Mouse (Mus musculus) kidney, postnatal 0 days (tissue): ENCODE measurements around the gene Tmem63c. TPM values are rescaled to one million over a fixed set of nuclear protein-coding genes. Genes with fewer than 3 reads are reported as not detected.

Experiments used
- ATAC-seq: fragments of 200-750 bp; cut with Nextera tagmentation; replicated peaks from 2 replicates; pipeline ENCODE4 v1.8.0; 2017; ENCODE audit warnings: low read depth, moderate number of reproducible peaks, moderate TSS enrichment, moderate library complexity; ENCODE audit not compliant: low FRiP score
- DNase-seq: peaks from one replicate; pipeline ENCODE4 v3.0.0-alpha.2; 2016; ENCODE audit warnings: low spot score
- H3K27ac ChIP-seq: fragments of 300-500 bp; sonication (generic); 2 replicates; pipeline ENCODE4 v1.5.1; 2014; ENCODE audit warnings: mild to moderate bottlenecking
- H3K27me3 ChIP-seq: fragments of 300-500 bp; sonication (generic); 2 replicates; pipeline ENCODE4 v1.6.1; 2014; ENCODE audit warnings: low read length, mixed read lengths; ENCODE audit not compliant: insufficient read depth
- H3K36me3 ChIP-seq: fragments of 300-500 bp; sonication (generic); 2 replicates; pipeline ENCODE4 v1.6.1; 2014; ENCODE audit warnings: low read length, mixed read lengths; ENCODE audit not compliant: insufficient read depth
- H3K4me1 ChIP-seq: fragments of 300-500 bp; sonication (generic); replicated peaks from 2 replicates; pipeline ENCODE4 v1.6.1; 2014; ENCODE audit warnings: antibody characterized with exemption, low read length, mixed read lengths; ENCODE audit not compliant: insufficient read depth
- H3K4me2 ChIP-seq: fragments of 300-500 bp; sonication (generic); 2 replicates; pipeline ENCODE4 v1.6.1; 2014; ENCODE audit warnings: mild to moderate bottlenecking, low read length, moderate library complexity, mixed read lengths
- H3K4me3 ChIP-seq: fragments of 300-500 bp; sonication (generic); replicated peaks from 2 replicates; pipeline ENCODE4 v1.5.1; 2014; ENCODE audit warnings: low read depth, low read length
- H3K9ac ChIP-seq: fragments of 300-500 bp; sonication (generic); 2 replicates; pipeline ENCODE4 v1.6.1; 2014; ENCODE audit warnings: low read depth, low read length
- H3K9me3 ChIP-seq: fragments of 300-500 bp; sonication (generic); replicated peaks from 2 replicates; pipeline ENCODE4 v1.6.1; 2016; ENCODE audit warnings: low read length, inconsistent platforms, mixed read lengths
- CTCF ChIP-seq: IDR thresholded peaks from 2 replicates; pipeline ENCODE4 v1.5.1; 2016; ENCODE audit warnings: antibody characterized with exemption, low read depth, mild to moderate bottlenecking, moderate library complexity
- WGBS: fragments of 180-500 bp; shearing (Covaris S2); extraction: QIAGEN DNeasy Blood & Tissue Kit; methylation state at CpG from one replicate; pipeline ENCODE4 v1.1.7; 2014; 5-methylcytosine and 5-hydroxymethylcytosine counted together
- polyA plus RNA-seq: library from polyadenylated mRNA; unstranded; fragments of >200 nt; fragmentation: Nextera tagmentation; extraction: Ambion mirVana; gene quantifications from 2 replicates; pipeline ENCODE4 v1.2.1, GENCODE M21; 2015

Gene Tmem63c
- polyA plus RNA-seq = 0.08 and 0.11 TPM in 2 replicates

DNA sequence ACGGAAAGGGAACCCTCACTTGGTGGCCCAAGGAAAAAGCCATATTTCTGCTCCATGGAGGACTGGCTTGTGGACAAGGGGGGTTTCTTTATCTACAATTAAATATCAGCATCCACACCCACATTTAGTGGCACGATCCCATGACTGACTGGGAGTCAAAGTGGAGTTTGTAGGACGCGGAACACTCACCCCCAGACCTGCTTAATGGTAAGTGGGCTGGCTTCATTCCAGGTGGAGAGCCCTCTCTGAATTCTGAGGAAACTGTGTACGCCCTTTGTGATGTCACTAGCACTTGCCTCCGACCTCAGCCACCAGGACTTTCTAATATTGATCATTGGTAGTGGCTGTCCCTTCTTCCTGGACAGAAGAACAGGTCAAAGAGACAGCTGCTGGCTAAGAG lies at the start of gene Tmem63c:
TSS of gene Tmem63c (plus strand) at position 301 of the 400 bp plus-strand sequence.
- H3K4me1 ChIP-seq = no peaks in the 10 kb centered on the region
- WGBS = 75% methylated on average over 6 of the region's 6 CpGs
- H3K4me3 ChIP-seq = no peak within 1 kb of the TSS
- no peak within 1 kb of the TSS for H3K27ac ChIP-seq
- DNase-seq (no peak), ATAC-seq (no peak)
- no peak for TF ChIP-seq CTCF
- no peak within 1 kb of the TSS for H3K4me2 ChIP-seq
- H3K9me3 ChIP-seq = no peaks in the 10 kb centered on the region
- H3K27me3 ChIP-seq = no peaks in the 10 kb centered on the region; the same call in 1 of the 2 replicates
- no peak within 1 kb of the TSS for H3K9ac ChIP-seq
- H3K36me3 ChIP-seq = no peaks in the 10 kb centered on the region

- no peaks in the 10 kb centered on the region for H3K4me1 ChIP-seq
- ATAC-seq = no peak
- H3K4me2 ChIP-seq = no peak overlapping the region
- no peak overlapping the region for H3K9ac ChIP-seq
- WGBS = 14% methylated on average over 7 of the region's 7 CpGs
- H3K4me3 ChIP-seq = no peak overlapping the region
- no peak overlapping the region for H3K27ac ChIP-seq
- no peaks in the 10 kb centered on the region for H3K36me3 ChIP-seq
- peak; percentile 25 for DNase-seq
- H3K9me3 ChIP-seq = no peaks in the 10 kb centered on the region
- H3K27me3 ChIP-seq = no peaks in the 10 kb centered on the region
- no peak for TF ChIP-seq CTCF
These were observed 47.9 kb upstream of the Tmem63c start for GRCm38 (mm10) chr12:86973216-86973615.

- no peak overlapping the region for H3K27ac ChIP-seq
These were observed 47.4 kb upstream of the Tmem63c start for GRCm38 (mm10) chr12:86973706-86974105.

GRCm38 (mm10) chr12:86974387-86975288 lies 46.5 kb upstream of the Tmem63c start:
- ATAC-seq (peak; percentile 73), DNase-seq (peak; percentile 57)
- Histone ChIP-seq H3K4me1 (no peaks in the 10 kb centered on the region), H3K36me3 (no peaks in the 10 kb centered on the region), H3K4me2 (peak overlapping the region; percentile 56), H3K27ac (no peak overlapping the region), H3K9ac (no peak overlapping the region), H3K4me3 (peak overlapping the region; percentile 21; the same call in 1 of the 2 replicates), H3K9me3 (no peaks in the 10 kb centered on the region), H3K27me3 (no peaks in the 10 kb centered on the region)
- TF ChIP-seq CTCF = peak; percentile 83
- WGBS = 9% methylated on average over 39 of the region's 40 CpGs

More at GRCm38 (mm10) chr12:86973706-86974105, 47.4 kb upstream of the Tmem63c start:
- Histone ChIP-seq H3K9me3 (no peaks in the 10 kb centered on the region), H3K4me3 (no peak overlapping the region), H3K4me2 (no peak overlapping the region), H3K36me3 (no peaks in the 10 kb centered on the region), H3K27me3 (no peaks in the 10 kb centered on the region), H3K4me1 (no peaks in the 10 kb centered on the region), H3K9ac (no peak overlapping the region)
- ATAC-seq (no peak), DNase-seq (no peak)
- 44% methylated on average over 8 of the region's 8 CpGs for WGBS
- TF ChIP-seq CTCF = no peak

- Histone ChIP-seq H3K4me3 (no peak overlapping the region), H3K9ac (no peak overlapping the region), H3K36me3 (no peaks in the 10 kb centered on the region), H3K4me2 (no peak overlapping the region), H3K27me3 (no peaks in the 10 kb centered on the region), H3K4me1 (no peaks in the 10 kb centered on the region), H3K27ac (no peak overlapping the region), H3K9me3 (no peaks in the 10 kb centered on the region)
- 69% methylated on average over 10 of the region's 10 CpGs for WGBS
- no peak for TF ChIP-seq CTCF
- ATAC-seq = no peak
- DNase-seq = no peak
These were observed 45.4 kb upstream of the Tmem63c start for GRCm38 (mm10) chr12:86975761-86976160.

DNA sequence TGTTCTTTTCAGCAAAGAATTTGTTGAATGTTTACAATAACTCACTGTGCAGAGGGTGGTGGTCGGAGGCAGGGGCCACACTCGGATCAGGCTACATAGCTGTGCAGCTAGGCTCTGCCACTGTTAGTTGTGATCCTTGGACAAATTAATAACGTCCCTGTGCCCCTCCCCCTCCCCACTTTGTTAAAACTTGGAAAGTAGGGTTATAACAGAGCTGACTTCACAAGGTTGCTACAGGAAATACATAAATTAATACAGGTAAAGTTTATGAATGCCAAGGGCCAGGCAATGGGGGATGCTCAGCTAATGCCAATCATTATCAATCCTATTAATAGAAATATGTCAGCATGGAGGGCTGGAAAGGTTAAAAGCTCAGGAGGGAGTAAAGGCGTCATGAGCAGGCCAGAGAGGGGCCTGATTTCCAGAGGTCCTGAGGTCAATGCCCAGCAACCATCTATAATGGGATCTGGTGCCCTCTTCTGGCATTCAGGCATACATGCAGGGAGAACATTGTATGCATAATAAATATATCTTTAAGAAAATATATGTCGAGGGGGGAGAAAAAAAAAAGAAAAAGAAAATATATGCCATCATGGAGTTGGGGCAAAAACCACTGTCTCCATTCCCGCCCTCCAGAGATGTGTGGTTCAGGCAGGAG lies 44.5 kb upstream of the Tmem63c start:
- no peak for DNase-seq

More for the DNA sequence above, 44.5 kb upstream of the Tmem63c start:
- H3K4me3 ChIP-seq = no peak overlapping the region
- no peaks in the 10 kb centered on the region for H3K9me3 ChIP-seq
- H3K9ac ChIP-seq = no peak overlapping the region
- no peak for ATAC-seq
- no peak overlapping the region for H3K4me2 ChIP-seq
- WGBS = 64% methylated on average over 6 of the region's 6 CpGs
- TF ChIP-seq CTCF = peak; percentile 57
- H3K27ac ChIP-seq = no peak overlapping the region
- H3K36me3 ChIP-seq = no peaks in the 10 kb centered on the region
- H3K4me1 ChIP-seq = no peaks in the 10 kb centered on the region
- no peaks in the 10 kb centered on the region for H3K27me3 ChIP-seq
